Mouse (Mus musculus): ENCODE results near the gene Grsf1.
A peak's percentile ranks its signal among the peaks of the same experiment; 100 is the strongest.

The Grsf1 gene

GRCm38 (mm10) chr5:88675443-88676387, at the start of gene Grsf1:
Gene Grsf1 (minus strand): TSS chr5:88676171.
- peak; percentile 97 for DNase-seq

DNA sequence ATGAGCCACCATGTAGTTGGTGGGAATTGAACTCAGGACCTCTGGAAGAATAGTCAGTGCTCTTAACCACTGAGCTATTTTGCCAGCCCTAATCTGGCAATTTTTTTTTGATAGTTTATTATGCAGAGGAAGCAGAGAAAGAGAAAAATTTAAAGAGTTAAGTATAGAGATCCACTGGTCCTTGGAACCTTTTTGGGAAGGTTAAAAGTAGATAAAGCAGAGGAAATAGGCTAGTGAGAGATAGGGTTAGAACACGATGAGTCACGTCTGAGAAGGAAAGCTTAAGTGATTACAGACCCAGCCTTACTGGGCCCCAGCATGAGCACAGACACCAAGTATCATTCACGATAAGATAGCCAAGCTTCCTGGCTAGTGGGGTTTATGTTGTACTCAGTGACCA, 48.1 kb upstream of the Grsf1 start:
- DNase-seq: no peak

DNA sequence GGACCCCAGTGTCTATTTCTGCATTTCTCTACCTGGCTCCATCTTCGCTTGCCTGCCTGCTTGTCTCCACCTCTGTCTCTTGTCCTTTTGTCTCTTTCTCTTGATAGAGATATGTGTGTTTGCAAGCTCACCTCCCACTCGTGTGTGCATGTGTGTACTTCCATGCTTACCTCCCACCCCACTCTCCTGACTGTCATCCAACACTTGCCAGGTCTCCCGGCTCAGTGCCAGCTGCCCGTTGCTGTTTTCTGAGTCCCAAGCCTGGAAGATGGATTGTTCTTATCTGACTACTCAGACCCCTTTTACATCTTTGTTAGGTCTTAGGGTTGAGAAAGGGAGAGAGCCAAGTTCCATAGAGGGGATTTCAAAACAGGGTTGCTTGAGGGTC, 46.2 kb upstream of the Grsf1 start:
- DNase-seq: peak; percentile 24

DNA sequence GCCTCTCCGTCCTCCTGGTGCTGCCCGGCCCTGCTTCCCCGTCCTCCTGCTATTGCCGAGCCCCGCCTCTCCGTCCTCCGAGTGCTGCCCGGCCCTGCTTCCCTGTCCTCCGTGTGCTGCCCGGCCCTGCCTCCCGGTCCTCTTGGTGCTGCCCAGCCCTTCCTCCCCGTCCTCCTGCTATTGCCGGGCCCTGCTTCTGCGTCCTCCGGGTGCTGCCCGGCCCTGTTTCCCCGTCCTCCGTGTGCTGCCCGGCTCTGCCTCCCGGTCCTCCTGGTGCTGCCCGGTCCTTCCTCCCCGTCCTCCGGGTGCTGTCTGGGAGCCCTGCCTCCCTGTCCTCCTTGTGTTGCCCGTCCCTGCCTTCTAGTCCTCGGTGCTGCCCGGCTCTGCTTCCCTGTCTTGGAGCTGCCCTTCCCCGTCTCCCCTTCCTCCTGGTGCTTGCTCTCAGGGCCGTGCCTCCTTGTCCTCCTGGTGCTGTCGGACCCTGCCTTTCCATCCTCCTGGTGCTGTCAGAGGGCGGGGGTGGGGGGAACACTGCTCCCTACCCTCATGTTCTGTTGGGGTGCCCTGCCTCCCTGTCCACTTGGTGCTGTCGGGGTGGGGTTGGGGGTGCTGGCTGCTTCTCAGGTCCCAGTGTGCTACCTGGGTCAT, 45.7 kb upstream of the Grsf1 start:
- DNase-seq: peak; percentile 48

GRCm38 (mm10) chr5:88721003-88721475, 45.1 kb upstream of the Grsf1 start:
- DNase-seq: no peak

DNA sequence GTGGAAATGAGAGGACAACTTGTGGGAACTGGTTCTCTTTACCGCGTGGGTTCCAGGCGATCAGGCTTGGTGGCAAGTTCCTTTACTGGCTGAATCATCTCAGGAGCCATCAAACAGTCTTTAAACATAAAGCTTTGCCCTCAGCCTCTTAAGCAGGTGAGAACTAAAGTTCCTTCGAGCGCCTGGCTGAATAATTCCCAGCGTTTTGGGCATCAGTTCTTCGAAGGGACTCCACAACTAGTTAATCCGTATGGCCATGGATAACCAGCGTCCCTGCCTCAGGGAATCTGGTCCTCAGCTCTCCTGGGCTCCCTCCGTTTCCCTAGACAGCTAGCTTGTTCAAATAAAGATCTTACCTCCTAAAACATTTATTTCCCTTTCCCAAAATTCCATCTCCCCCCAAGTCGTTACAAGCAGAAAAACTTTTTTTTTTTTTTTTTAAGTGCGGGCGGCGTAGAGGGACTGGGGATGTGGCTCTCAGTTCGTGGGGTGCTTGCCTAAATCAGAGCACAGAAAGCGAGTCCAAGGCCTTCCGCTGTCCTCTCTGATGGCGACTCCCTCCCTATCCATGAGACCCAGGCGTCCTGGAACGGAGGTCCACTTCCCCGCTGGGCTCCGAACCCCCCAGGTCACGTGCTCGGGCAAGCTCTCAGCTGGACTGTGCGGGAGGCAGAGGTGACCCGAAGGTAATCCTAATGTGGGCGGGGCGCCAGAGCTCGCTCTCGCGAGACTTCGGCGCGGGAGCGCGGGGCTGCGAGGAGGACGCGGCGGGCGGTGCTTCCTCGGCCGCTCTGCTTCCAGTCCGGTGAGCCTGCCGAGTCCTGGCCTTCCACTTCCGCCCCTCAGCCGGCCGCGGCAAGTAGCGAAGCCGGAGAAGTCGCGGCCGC, 44.4 kb upstream of the Grsf1 start, which contains the start of gene Mob1b:
Mob1b (plus strand) TSS at position 740 of the 887 bp plus-strand sequence.
- peak; percentile 99 for DNase-seq

GRCm38 (mm10) chr5:88716983-88717382, 41.0 kb upstream of the Grsf1 start:
- DNase-seq: no peak

DNA sequence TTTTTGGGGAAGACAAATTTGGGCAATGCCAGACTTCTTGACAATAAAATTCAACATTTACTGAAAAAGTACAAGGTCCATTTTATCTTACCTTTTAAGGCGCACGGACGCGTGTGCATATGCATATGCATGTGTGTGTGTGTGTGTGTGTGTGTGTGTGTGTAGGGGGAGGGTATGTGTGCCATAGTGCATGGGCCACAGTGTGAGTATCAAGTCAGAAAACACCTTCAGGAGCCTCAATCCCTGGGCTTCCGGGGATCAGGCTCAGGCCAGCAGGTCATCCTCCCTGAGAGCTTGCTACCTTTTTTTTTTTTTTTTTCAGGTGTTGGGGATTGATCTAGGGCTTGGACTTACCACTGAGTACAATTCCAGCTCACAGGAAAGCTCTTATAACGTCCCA, 36.4 kb upstream of the Grsf1 start:
- DNase-seq: no peak

DNA sequence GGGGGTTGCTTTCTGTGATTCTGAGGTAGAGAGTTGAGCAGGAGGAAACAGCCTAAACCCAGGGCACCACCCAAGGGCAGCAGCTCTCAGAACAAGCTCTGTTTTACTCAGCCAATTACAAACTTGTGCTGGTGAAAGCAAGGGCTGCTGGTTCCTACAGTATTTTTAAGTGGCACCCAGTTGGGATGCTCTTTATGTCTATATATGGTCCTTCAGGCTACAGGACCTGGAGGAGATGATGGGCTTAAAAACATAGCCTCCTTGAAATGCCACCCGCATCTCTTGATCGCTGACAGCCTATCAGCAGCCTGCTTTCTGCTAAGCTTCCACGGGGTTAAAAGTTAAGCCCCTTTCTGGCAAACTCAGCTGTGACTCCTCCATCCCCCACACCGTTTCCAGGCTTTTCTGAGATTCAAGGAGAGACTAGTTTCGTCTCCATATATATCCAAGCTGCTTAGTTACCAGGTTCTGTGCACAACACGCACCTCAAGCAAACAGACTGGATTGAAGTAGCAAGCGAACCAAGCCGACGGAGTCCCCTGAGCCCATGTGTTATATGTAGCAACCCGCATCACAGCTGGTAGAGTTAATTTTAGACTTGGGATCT, 35.8 kb upstream of the Grsf1 start:
- peak; percentile 5 for DNase-seq

DNA sequence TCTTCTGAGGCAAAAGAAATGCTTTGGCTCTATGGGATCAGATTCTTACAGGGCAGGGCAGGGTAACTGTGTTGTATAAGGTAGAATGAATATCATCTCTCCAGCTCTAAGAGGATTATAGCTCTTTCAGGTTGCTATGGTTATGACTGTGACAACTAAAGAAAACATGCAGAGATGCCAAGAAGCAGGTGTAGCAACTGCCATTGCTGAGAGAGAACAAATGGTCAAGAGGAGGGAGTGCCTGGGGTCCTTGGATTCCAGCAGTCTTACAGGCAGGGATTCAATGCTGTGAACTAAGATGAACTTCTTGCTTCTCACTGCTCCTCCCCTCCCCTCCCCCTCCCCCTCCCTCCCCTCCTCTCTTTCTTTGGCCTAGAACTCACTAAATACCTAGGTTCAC, 35.2 kb upstream of the Grsf1 start:
- DNase-seq: no peak

GRCm38 (mm10) chr5:88703551-88703950, 27.6 kb upstream of the Grsf1 start:
- no peak for DNase-seq

GRCm38 (mm10) chr5:88702041-88702440, 26.1 kb upstream of the Grsf1 start:
- peak; percentile 38 for DNase-seq

- no peak for DNase-seq
Measured at GRCm38 (mm10) chr5:88699251-88699913, 23.4 kb upstream of the Grsf1 start.

- no peak for DNase-seq
Measured at GRCm38 (mm10) chr5:88697291-88697690, 21.3 kb upstream of the Grsf1 start.

- DNase-seq: no peak
Measured at GRCm38 (mm10) chr5:88693057-88693456, 17.1 kb upstream of the Grsf1 start.

GRCm38 (mm10) chr5:88692586-88692985, 16.6 kb upstream of the Grsf1 start:
- no peak for DNase-seq

- no peak for DNase-seq
Measured at GRCm38 (mm10) chr5:88691506-88692095, 15.6 kb upstream of the Grsf1 start.

DNA sequence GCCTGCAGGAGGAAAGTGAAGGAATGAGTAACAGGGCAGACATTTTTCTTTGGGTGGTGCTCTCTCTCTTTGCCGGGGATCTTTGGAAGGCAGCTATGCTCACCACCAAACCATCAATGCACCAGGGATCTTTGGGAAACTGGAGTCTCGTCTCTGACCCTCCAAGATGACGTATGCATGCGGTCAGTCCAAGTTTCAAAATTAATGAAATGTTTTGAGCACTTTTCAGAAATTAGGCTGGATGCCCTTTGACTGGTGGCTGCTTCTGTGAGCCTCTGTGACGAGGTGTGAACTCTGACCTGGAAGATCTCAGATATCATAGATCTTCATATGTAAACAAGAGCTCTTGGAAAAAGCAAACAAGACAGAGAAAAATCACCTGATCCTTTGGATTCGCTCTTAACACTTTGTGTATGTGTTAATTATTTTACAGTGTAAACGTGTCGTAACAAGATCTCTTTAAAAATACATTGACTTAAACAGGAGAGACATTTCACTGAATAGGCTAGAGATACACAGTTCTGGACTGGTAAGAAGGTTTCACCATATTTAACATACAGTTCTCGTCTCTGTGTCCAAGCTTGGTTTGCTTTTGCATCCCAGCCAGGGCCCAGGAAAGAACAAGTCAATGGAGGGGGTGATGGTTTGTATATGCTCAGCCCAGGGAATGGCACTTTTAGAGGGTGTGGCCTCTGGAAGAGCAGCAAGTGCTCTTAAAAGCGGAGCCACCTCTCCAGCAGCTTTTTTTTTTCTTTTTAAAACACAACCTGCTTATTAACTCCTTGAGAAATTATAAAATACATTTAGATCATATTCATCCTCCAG, 14.9 kb upstream of the Grsf1 start:
- DNase-seq: no peak

- peak; percentile 27 for DNase-seq
Measured at GRCm38 (mm10) chr5:88689279-88689938, 13.4 kb upstream of the Grsf1 start.
